Mouse (Mus musculus) lung, postnatal 14 days (tissue): ENCODE measurements around the gene Snrpg.

Experiments used
- DNase-seq: peaks from one replicate; pipeline ENCODE4 v3.0.0; 2021

Snrpg gene

GRCm38 (mm10) chr6:86400972-86401371, 29.9 kb downstream of the Snrpg start:
- peak; percentile 85 for DNase-seq

- no peak for DNase-seq
Measured at GRCm38 (mm10) chr6:86402681-86403607, 31.8 kb downstream of the Snrpg start.

GRCm38 (mm10) chr6:86403728-86404099, 32.6 kb downstream of the Snrpg start:
- DNase-seq = peak; percentile 87

- peak; percentile 97 for DNase-seq
Measured at GRCm38 (mm10) chr6:86404100-86404861, 33.2 kb downstream of the Snrpg start, which contains the start of gene Tia1. Gene Tia1 (plus strand): TSS chr6:86404219.

GRCm38 (mm10) chr6:86404996-86405395, 33.9 kb downstream of the Snrpg start:
- DNase-seq = no peak

GRCm38 (mm10) chr6:86406306-86406705, 35.2 kb downstream of the Snrpg start:
- DNase-seq = no peak

- DNase-seq = no peak
Measured at GRCm38 (mm10) chr6:86418711-86419110, 47.6 kb downstream of the Snrpg start.

- DNase-seq = no peak
Measured at GRCm38 (mm10) chr6:86419239-86419638, 48.1 kb downstream of the Snrpg start.

GRCm38 (mm10) chr6:86420491-86420890, 49.4 kb downstream of the Snrpg start:
- no peak for DNase-seq

- no peak for DNase-seq
Measured at GRCm38 (mm10) chr6:86426358-86426757, 55.3 kb downstream of the Snrpg start, which contains the start of gene Gm44790. Gene Gm44790 (plus strand): TSS chr6:86426658.
